Mouse (Mus musculus) ES-E14 (cell line): ENCODE measurements at regions not wholly inside any gene's neighbourhood (a gene's known extent, or its start where the extent isn't known, plus 50 kb on each side); places are given as distances from the start of the nearest gene placed in this dataset.

Experiments
- DNase-seq: peaks from one replicate; pipeline ENCODE4 v3.0.0-alpha.2; 2013; ENCODE audit warnings: low read depth, low spot score
- H3K27ac ChIP-seq: 2 replicates; pipeline ENCODE4 v1.5.1; 2012; ENCODE audit warnings: low read depth, mild to moderate bottlenecking, low read length, moderate library complexity, mixed read lengths; ENCODE audit not compliant: poor library complexity, insufficient read depth, severe bottlenecking
- H3K36me3 ChIP-seq: 2 replicates; pipeline ENCODE4 v1.6.1; 2012; ENCODE audit warnings: mild to moderate bottlenecking, low read length, moderate library complexity, mixed read lengths; ENCODE audit not compliant: control insufficient read depth, poor library complexity, insufficient read depth, severe bottlenecking
- H3K4me1 ChIP-seq, 2 experiments: fragments of 150-350 bp in 1 of 2; sonication (generic) in 1 of 2; 2 replicates each; pipeline ENCODE4 v1.6.1; 2012; ENCODE audit warnings: low read length in 2 of 2, mild to moderate bottlenecking in 1 of 2, mixed read lengths in 1 of 2; ENCODE audit not compliant: control insufficient read depth in 2 of 2, insufficient read depth in 2 of 2, poor library complexity in 1 of 2
- H3K4me3 ChIP-seq, 2 experiments: fragments of 150-350 bp in 1 of 2; sonication (generic) in 1 of 2; 2 replicates each; pipeline ENCODE4 v1.5.1; 2012; ENCODE audit warnings: low read length in 2 of 2, low read depth in 1 of 2, mild to moderate bottlenecking in 1 of 2, mixed read lengths in 1 of 2; ENCODE audit not compliant: insufficient read depth in 1 of 2, poor library complexity in 1 of 2, severe bottlenecking in 1 of 2
- H3K9ac ChIP-seq: 2 replicates; pipeline ENCODE4 v1.6.1; 2012; ENCODE audit warnings: low read depth, mild to moderate bottlenecking, low read length, mixed read lengths; ENCODE audit not compliant: poor library complexity, insufficient read depth, severe bottlenecking
- H3K9me3 ChIP-seq: fragments of 150-350 bp; sonication (generic); 2 replicates; pipeline ENCODE4 v1.6.1; 2012; ENCODE audit warnings: low read depth, mild to moderate bottlenecking, low read length; ENCODE audit not compliant: control insufficient read depth, insufficient read depth
- CHD2 ChIP-seq: IDR thresholded peaks from 2 replicates; pipeline ENCODE4 v1.6.1; 2014; ENCODE audit warnings: mild to moderate bottlenecking, low read depth, low read length, inconsistent platforms
- HCFC1 ChIP-seq: IDR thresholded peaks from 2 replicates; pipeline ENCODE4 v1.6.1; 2012; ENCODE audit warnings: low read length, inconsistent platforms, borderline replicate concordance; ENCODE audit not compliant: insufficient read depth
- MAFK ChIP-seq: IDR thresholded peaks from 2 replicates; pipeline ENCODE4 v1.6.1; 2014; ENCODE audit warnings: mild to moderate bottlenecking, low read depth, low read length, inconsistent platforms; ENCODE audit not compliant: insufficient read depth
- ZC3H11A ChIP-seq: IDR thresholded peaks from 2 replicates; pipeline ENCODE4 v1.6.1; 2012; ENCODE audit warnings: low read depth, mild to moderate bottlenecking, inconsistent platforms, low read length, borderline replicate concordance
- ZNF384 ChIP-seq: IDR thresholded peaks from 2 replicates; pipeline ENCODE4 v1.6.1; 2012; ENCODE audit warnings: low read depth, low read length, inconsistent platforms
- in situ Hi-C, 2 experiments: fragments of 600-800 bp; cut with MboI; formaldehyde crosslinking; loops; one replicate each; pipeline ENCODE4 v1.15.1; 2025; ENCODE audit warnings: low sequenced_read_pairs in 2 of 2, inconsistent platforms in 1 of 2; ENCODE audit not compliant: unreplicated experiment in 2 of 2

GRCm38 (mm10) chr13:113495595-113496285 is 122.6 kb downstream of the Snx18 start:
- TF ChIP-seq ZC3H11A (no peak), MAFK (no peak), HCFC1 (no peak), ZNF384 (no peak), CHD2 (no peak)
- H3K27ac ChIP-seq = no peak overlapping the region
- H3K4me3 ChIP-seq = no peak overlapping the region
- no peaks in the 10 kb centered on the region for H3K9me3 ChIP-seq
- no peaks in the 10 kb centered on the region for H3K36me3 ChIP-seq
- no peak overlapping the region for H3K9ac ChIP-seq
- in situ Hi-C loops = no loop called here
- no peak for DNase-seq
- H3K4me1 ChIP-seq = no peaks in the 10 kb centered on the region

GRCm38 (mm10) chr13:113495136-113495535 is 123.2 kb downstream of the Snx18 start:
- Histone ChIP-seq H3K4me1 (no peaks in the 10 kb centered on the region), H3K9ac (no peak overlapping the region), H3K27ac (no peak overlapping the region), H3K9me3 (no peaks in the 10 kb centered on the region), H3K4me3 (no peak overlapping the region), H3K36me3 (no peaks in the 10 kb centered on the region)
- no peak for TF ChIP-seq HCFC1
- TF ChIP-seq MAFK = no peak
- TF ChIP-seq ZNF384 = no peak
- no peak for TF ChIP-seq CHD2
- no peak for TF ChIP-seq ZC3H11A
- DNase-seq = no peak
- in situ Hi-C loops = no loop called here

GRCm38 (mm10) chr13:113494688-113495087 is 123.7 kb downstream of the Snx18 start:
- no peak overlapping the region for H3K27ac ChIP-seq
- in situ Hi-C loops = no loop called here
- DNase-seq = no peak
- H3K4me1 ChIP-seq = no peaks in the 10 kb centered on the region
- H3K9ac ChIP-seq = no peak overlapping the region
- no peaks in the 10 kb centered on the region for H3K36me3 ChIP-seq
- TF ChIP-seq HCFC1 = no peak
- H3K4me3 ChIP-seq = no peak overlapping the region
- no peaks in the 10 kb centered on the region for H3K9me3 ChIP-seq

- no peak for DNase-seq
- Histone ChIP-seq H3K4me3 (no peak overlapping the region), H3K9me3 (no peaks in the 10 kb centered on the region), H3K9ac (no peak overlapping the region), H3K36me3 (no peaks in the 10 kb centered on the region), H3K4me1 (no peaks in the 10 kb centered on the region), H3K27ac (no peak overlapping the region)
- in situ Hi-C loops = no loop called here
- TF ChIP-seq MAFK = no peak
- TF ChIP-seq ZNF384 = no peak
- no peak for TF ChIP-seq ZC3H11A
- no peak for TF ChIP-seq HCFC1
- no peak for TF ChIP-seq CHD2
These were observed 128.2 kb downstream of the Snx18 start for GRCm38 (mm10) chr13:113489951-113490822.
